Mouse (Mus musculus): Measurements from ENCODE around the gene Ptdss2. TPM values are rescaled to one million over a fixed set of nuclear protein-coding genes. Genes with fewer than 3 reads are reported as not detected.

The Ptdss2 gene
- polyA plus RNA-seq, 1 experiment from 2014 or later: 70.6 TPM

GRCm38 (mm10) chr7:141198121-141198520, 75.9 kb downstream of the Ptdss2 start:
- no peak overlapping the region for H3K27ac ChIP-seq
- no peak overlapping the region for H3K4me3 ChIP-seq
- no peak for ATAC-seq (ENCODE audit: borderline replicate concordance, extremely low read depth, low FRiP score, low TSS enrichment)
- H3K4me2 ChIP-seq: no peak overlapping the region
- H3K9me3 ChIP-seq: no peaks in the 10 kb centered on the region
- peaks cover 22% of the 10 kb centered on the region for H3K27me3 ChIP-seq
- WGBS: 98% methylated on average over 4 of the region's 4 CpGs
- peaks cover 9% of the 10 kb centered on the region for H3K4me1 ChIP-seq
- H3K36me3 ChIP-seq: no peaks in the 10 kb centered on the region
- no peak overlapping the region for H3K9ac ChIP-seq

GRCm38 (mm10) chr7:141204546-141204945, 82.4 kb downstream of the Ptdss2 start:
- ATAC-seq (ENCODE audit: borderline replicate concordance, extremely low read depth, low FRiP score, low TSS enrichment): no peak
- Histone ChIP-seq H3K4me3 (no peak overlapping the region), H3K4me1 (no peaks in the 10 kb centered on the region), H3K9ac (no peak overlapping the region), H3K36me3 (no peaks in the 10 kb centered on the region), H3K27ac (no peak overlapping the region), H3K4me2 (no peak overlapping the region), H3K9me3 (no peaks in the 10 kb centered on the region), H3K27me3 (peaks cover 25% of the 10 kb centered on the region)
- WGBS: 63% methylated on average over 3 of the region's 3 CpGs

GRCm38 (mm10) chr7:141205504-141205903, 83.3 kb downstream of the Ptdss2 start:
- no peaks in the 10 kb centered on the region for H3K9me3 ChIP-seq
- peaks cover 16% of the 10 kb centered on the region for H3K27me3 ChIP-seq
- H3K27ac ChIP-seq: no peak overlapping the region
- 89% methylated on average over 5 of the region's 5 CpGs for WGBS
- no peak overlapping the region for H3K4me2 ChIP-seq
- H3K4me3 ChIP-seq: no peak overlapping the region
- no peak overlapping the region for H3K9ac ChIP-seq
- no peaks in the 10 kb centered on the region for H3K4me1 ChIP-seq
- H3K36me3 ChIP-seq: no peaks in the 10 kb centered on the region
- ATAC-seq (ENCODE audit: borderline replicate concordance, extremely low read depth, low FRiP score, low TSS enrichment): no peak

GRCm38 (mm10) chr7:141206182-141206937, 84.2 kb downstream of the Ptdss2 start:
- Histone ChIP-seq H3K9me3 (no peaks in the 10 kb centered on the region), H3K27ac (no peak overlapping the region), H3K4me3 (no peak overlapping the region), H3K9ac (no peak overlapping the region), H3K27me3 (peaks cover 8% of the 10 kb centered on the region; the same call in 1 of the 2 replicates), H3K36me3 (no peaks in the 10 kb centered on the region), H3K4me2 (no peak overlapping the region), H3K4me1 (no peaks in the 10 kb centered on the region)
- no peak for ATAC-seq (ENCODE audit: borderline replicate concordance, extremely low read depth, low FRiP score, low TSS enrichment)
- 88% methylated on average over 18 of the region's 18 CpGs for WGBS

Other genes starting within 250 kb of the Ptdss2 start
- gene Psmd13, start 240.4 kb upstream of the Ptdss2 start, polyA plus RNA-seq (2015; fragmentation: Nextera tagmentation; extraction: Ambion mirVana): 243 and 252 TPM in 2 replicates
- 22.8 and 22.9 TPM in 2 replicates for gene Sirt3, start 240.1 kb upstream of the Ptdss2 start, polyA plus RNA-seq (2015; fragmentation: Nextera tagmentation; extraction: Ambion mirVana)
- gene Cox8b, start 221.9 kb upstream of the Ptdss2 start, polyA plus RNA-seq (2015; fragmentation: Nextera tagmentation; extraction: Ambion mirVana): 6.2 and 8.5 TPM in 2 replicates
- 0.26 and 0.72 TPM in 2 replicates for gene Nlrp6, start 201.5 kb upstream of the Ptdss2 start, polyA plus RNA-seq (2015; fragmentation: Nextera tagmentation; extraction: Ambion mirVana)
- 18.7 and 21.0 TPM in 2 replicates for gene Pgghg, start 181.0 kb upstream of the Ptdss2 start, polyA plus RNA-seq (2015; fragmentation: Nextera tagmentation; extraction: Ambion mirVana)
- 2.8 and 4.0 TPM in 2 replicates for gene Ifitm5, start 172.1 kb upstream of the Ptdss2 start, polyA plus RNA-seq (2015; fragmentation: Nextera tagmentation; extraction: Ambion mirVana)
- not detected in 2 replicates for gene Gm45717, start 166.4 kb upstream of the Ptdss2 start, polyA plus RNA-seq (2015; fragmentation: Nextera tagmentation; extraction: Ambion mirVana)
- 925 and 963 TPM in 2 replicates for gene Ifitm2, start 166.4 kb upstream of the Ptdss2 start, polyA plus RNA-seq (2015; fragmentation: Nextera tagmentation; extraction: Ambion mirVana)
- 47.1 and 54.5 TPM in 2 replicates for gene Ifitm1, start 155.2 kb upstream of the Ptdss2 start, polyA plus RNA-seq (2015; fragmentation: Nextera tagmentation; extraction: Ambion mirVana)
- gene Ifitm3, start 111.6 kb upstream of the Ptdss2 start, polyA plus RNA-seq (2015; fragmentation: Nextera tagmentation; extraction: Ambion mirVana): 238 and 246 TPM in 2 replicates
- 1.4 and 1.6 TPM in 2 replicates for gene Ifitm6, start 104.5 kb upstream of the Ptdss2 start, polyA plus RNA-seq (2015; fragmentation: Nextera tagmentation; extraction: Ambion mirVana)
- not detected in 2 replicates for gene Gm17387, start 93.3 kb upstream of the Ptdss2 start, polyA plus RNA-seq (2015; fragmentation: Nextera tagmentation; extraction: Ambion mirVana)
- gene B4galnt4, start 61.3 kb upstream of the Ptdss2 start, polyA plus RNA-seq (2015; fragmentation: Nextera tagmentation; extraction: Ambion mirVana): 5.3 and 5.8 TPM in 2 replicates
- gene Pkp3, start 44.2 kb upstream of the Ptdss2 start, polyA plus RNA-seq (2015; fragmentation: Nextera tagmentation; extraction: Ambion mirVana): 14.6 and 15.2 TPM in 2 replicates
- gene Sigirr, start 21.8 kb upstream of the Ptdss2 start, polyA plus RNA-seq (2015; fragmentation: Nextera tagmentation; extraction: Ambion mirVana): 12.8 and 15.1 TPM in 2 replicates
- gene Ano9, start 4.6 kb upstream of the Ptdss2 start, polyA plus RNA-seq (2015; fragmentation: Nextera tagmentation; extraction: Ambion mirVana): 6.4 and 6.5 TPM in 2 replicates
- gene Rnh1, start 50.5 kb downstream of the Ptdss2 start, polyA plus RNA-seq (2015; fragmentation: Nextera tagmentation; extraction: Ambion mirVana): 143 and 152 TPM in 2 replicates
- 99.9 and 102 TPM in 2 replicates for gene Hras, start 71.6 kb downstream of the Ptdss2 start, polyA plus RNA-seq (2015; fragmentation: Nextera tagmentation; extraction: Ambion mirVana)
- gene Lrrc56, start 71.8 kb downstream of the Ptdss2 start, polyA plus RNA-seq (2015; fragmentation: Nextera tagmentation; extraction: Ambion mirVana): 5.8 and 6.9 TPM in 2 replicates
- 1.1 and 1.3 TPM in 2 replicates for gene Lmntd2, start 91.7 kb downstream of the Ptdss2 start, polyA plus RNA-seq (2015; fragmentation: Nextera tagmentation; extraction: Ambion mirVana)
- gene Rassf7, start 93.5 kb downstream of the Ptdss2 start, polyA plus RNA-seq (2015; fragmentation: Nextera tagmentation; extraction: Ambion mirVana): 59.7 and 62.6 TPM in 2 replicates
- gene Phrf1, start 106.4 kb downstream of the Ptdss2 start, polyA plus RNA-seq (2015; fragmentation: Nextera tagmentation; extraction: Ambion mirVana): 71.8 and 71.9 TPM in 2 replicates
- 3.0 and 4.6 TPM in 2 replicates for gene Irf7, start 144.1 kb downstream of the Ptdss2 start, polyA plus RNA-seq (2015; fragmentation: Nextera tagmentation; extraction: Ambion mirVana)
- not detected in 2 replicates for gene Cdhr5, start 154.4 kb downstream of the Ptdss2 start, polyA plus RNA-seq (2015; fragmentation: Nextera tagmentation; extraction: Ambion mirVana)
- gene Sct, start 156.8 kb downstream of the Ptdss2 start, polyA plus RNA-seq (2015; fragmentation: Nextera tagmentation; extraction: Ambion mirVana): 2.3 and 2.6 TPM in 2 replicates
- 0.49 and 0.57 TPM in 2 replicates for gene Drd4, start 169.6 kb downstream of the Ptdss2 start, polyA plus RNA-seq (2015; fragmentation: Nextera tagmentation; extraction: Ambion mirVana)
- 56.0 and 56.2 TPM in 2 replicates for gene Deaf1, start 205.3 kb downstream of the Ptdss2 start, polyA plus RNA-seq (2015; fragmentation: Nextera tagmentation; extraction: Ambion mirVana)
- 42.3 and 45.8 TPM in 2 replicates for gene Tmem80, start 205.4 kb downstream of the Ptdss2 start, polyA plus RNA-seq (2015; fragmentation: Nextera tagmentation; extraction: Ambion mirVana)
- 29.1 and 29.8 TPM in 2 replicates for gene Eps8l2, start 216.5 kb downstream of the Ptdss2 start, polyA plus RNA-seq (2015; fragmentation: Nextera tagmentation; extraction: Ambion mirVana)